Mouse (Mus musculus): ENCODE results near the gene Cd300a.
"Not testable (repeated sequence)": the region's sequence is repeated elsewhere in the genome, so short reads cannot be mapped to it uniquely, and the experiment has no call there.

Gene Cd300a

DNA sequence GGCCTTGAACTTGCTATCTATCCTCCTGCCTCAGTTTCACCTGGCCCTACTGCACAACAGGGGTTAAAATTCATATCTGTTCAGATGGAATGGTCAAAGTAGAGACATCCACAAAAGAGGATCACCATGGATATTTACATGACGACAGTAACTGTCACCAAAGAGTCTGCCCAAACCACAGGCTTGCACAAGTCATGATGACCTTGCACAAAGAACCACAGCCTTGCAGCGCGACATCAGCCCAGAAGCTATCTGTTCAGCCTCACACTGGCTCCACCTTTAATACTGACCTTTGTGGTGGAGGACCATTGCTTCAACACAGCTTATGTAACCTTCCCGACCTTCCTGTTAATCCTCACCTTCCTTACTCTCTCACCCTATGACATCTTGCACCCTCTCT, 17.7 kb downstream of the Cd300a start:
- DNase-seq (ENCODE audit: low spot score), result no peak

- no peak for DNase-seq (ENCODE audit: low spot score)
Measured at GRCm38 (mm10) chr11:114908086-114908485, 18.2 kb downstream of the Cd300a start.

GRCm38 (mm10) chr11:114909538-114909937, 19.7 kb downstream of the Cd300a start:
- DNase-seq (ENCODE audit: low spot score), result not testable (repeated sequence)

DNA sequence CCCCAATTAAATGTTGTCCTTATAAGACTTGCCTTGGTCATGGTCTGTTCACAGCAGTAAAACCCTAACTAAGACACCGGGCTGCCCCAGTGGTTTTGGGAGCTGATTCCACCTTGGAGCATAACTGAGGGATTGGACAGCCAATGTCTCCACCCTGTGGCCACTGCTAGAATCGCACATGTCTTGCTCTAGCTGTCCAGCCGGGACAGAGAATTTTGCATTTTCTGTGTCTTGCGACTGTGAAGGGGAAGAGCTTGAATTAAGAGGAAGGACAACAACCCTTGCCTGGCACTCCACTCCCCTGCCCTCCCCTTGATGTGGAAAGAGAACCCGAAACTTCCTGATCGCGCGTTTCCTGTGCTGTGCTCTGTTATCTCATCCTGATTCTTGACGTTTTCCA, 23.0 kb downstream of the Cd300a start:
- peak; percentile 26 for DNase-seq (ENCODE audit: low spot score)

DNA sequence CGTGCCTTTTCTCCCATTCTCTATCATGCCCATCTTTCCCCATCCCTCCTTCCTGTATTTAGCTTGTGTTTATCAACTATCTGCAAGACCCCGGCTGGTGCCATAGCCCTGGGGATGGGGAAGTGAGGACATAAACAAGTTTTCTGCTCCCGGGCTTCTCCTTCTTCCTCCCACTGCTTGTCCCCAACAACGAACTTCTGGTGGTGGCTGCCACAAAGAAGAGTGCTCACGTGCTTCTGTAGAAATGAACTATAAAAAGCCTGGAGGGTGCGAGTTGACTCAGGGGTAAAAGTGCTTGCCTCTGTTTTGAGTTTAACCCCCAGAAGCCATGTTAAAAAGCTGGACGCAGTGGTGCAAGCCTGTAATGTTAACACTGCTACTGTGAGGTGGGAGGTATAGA, 25.1 kb downstream of the Cd300a start:
- no peak for DNase-seq (ENCODE audit: low spot score)

- no peak for DNase-seq (ENCODE audit: low spot score)
Measured at GRCm38 (mm10) chr11:114917120-114917519, 27.3 kb downstream of the Cd300a start.

GRCm38 (mm10) chr11:114922439-114922838, 32.6 kb downstream of the Cd300a start:
- DNase-seq (ENCODE audit: low spot score), result no peak

- no peak for DNase-seq (ENCODE audit: low spot score)
Measured at GRCm38 (mm10) chr11:114923961-114924360, 34.1 kb downstream of the Cd300a start.

DNA sequence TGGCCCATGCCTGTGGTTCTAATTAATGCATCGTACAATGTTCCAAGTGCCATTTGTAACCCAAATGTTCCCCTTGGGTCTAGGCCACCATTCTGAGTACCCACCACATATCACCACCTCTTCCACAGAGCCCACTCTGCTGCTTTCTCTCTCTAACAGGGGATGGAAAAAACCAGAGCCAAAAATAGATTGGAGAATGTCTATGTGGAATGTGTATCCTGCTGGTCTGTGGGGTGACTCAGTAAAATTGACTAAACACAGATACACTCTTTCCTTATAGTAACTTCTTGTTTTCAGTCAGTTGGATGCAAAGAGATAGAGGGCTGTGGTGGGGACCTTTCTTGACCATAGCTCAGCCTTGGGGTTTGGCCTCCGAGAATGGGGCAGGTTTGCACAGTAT, 39.7 kb downstream of the Cd300a start:
- no peak for DNase-seq (ENCODE audit: low spot score)

DNA sequence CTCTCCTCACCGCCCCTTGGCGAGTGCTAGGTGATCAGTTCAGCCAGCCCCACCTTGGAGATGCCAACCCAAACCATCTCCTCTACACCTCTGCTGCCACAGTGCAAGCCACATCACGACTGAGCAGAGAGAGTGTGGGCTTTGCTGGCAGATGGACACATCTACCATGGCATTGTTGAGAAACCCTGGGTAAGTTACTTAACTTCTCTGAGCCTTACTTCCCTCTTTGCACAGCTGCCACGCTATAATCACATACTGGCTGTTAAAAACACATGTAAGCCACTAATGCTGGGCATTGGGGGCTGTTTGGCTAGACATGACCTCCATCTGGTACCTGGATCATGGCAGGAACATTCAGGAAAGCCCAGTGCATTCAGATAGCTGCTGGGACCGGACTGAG, 41.2 kb downstream of the Cd300a start:
- no peak for DNase-seq (ENCODE audit: low spot score)

DNA sequence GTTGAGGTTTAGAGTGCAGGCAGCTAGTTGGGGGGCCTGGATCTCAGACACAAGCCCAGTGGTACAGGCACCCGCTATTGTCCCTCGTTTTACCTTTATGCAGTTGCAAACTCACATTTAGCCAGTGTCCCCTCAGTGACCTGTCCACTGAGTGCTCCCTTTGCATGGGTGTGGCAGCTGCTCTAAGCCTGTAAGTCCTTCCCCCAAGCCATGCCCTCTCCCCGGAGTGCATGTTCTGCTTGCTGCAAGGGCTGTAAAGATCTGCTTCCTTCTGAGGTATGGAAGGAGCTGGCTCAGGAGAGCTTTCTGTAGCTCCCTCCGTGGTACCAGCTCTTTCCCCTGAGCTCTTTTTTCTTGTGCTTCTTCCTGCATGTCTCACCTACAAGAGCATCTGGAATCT, 43.8 kb downstream of the Cd300a start:
- DNase-seq (ENCODE audit: low spot score), result no peak

GRCm38 (mm10) chr11:114934144-114934543, 44.3 kb downstream of the Cd300a start, which contains the start of gene Cd300lb:
TSS of gene Cd300lb (minus strand) at chr11:114934386.
- no peak for DNase-seq (ENCODE audit: low spot score)
